Mouse (Mus musculus) forebrain, embryonic 11.5 days (tissue): ENCODE data around the gene Mast4. TPM values are rescaled to one million over a fixed set of nuclear protein-coding genes. Genes with fewer than 3 reads are reported as not detected.

Experiments used
- ATAC-seq: fragments of 200-750 bp; cut with Nextera tagmentation; replicated peaks from 2 replicates; pipeline ENCODE4 v1.8.0; 2017; ENCODE audit warnings: moderate TSS enrichment; ENCODE audit not compliant: low FRiP score
- DNase-seq: peaks from one replicate; pipeline ENCODE4 v3.0.0-alpha.2; 2017; ENCODE audit warnings: low spot score
- H3K27ac ChIP-seq: fragments of 300-500 bp; sonication (generic); 2 replicates; pipeline ENCODE4 v1.5.1; 2014; ENCODE audit warnings: low read depth, low read length
- H3K27me3 ChIP-seq: fragments of 300-500 bp; sonication (generic); 2 replicates; pipeline ENCODE4 v1.6.1; 2014; ENCODE audit warnings: mild to moderate bottlenecking, low read length, mixed read lengths; ENCODE audit not compliant: control insufficient read depth, insufficient read depth
- H3K36me3 ChIP-seq: fragments of 300-500 bp; sonication (generic); 2 replicates; pipeline ENCODE4 v1.6.1; 2014; ENCODE audit warnings: mild to moderate bottlenecking, low read length, moderate library complexity, mixed read lengths; ENCODE audit not compliant: control insufficient read depth, insufficient read depth
- H3K4me1 ChIP-seq: fragments of 300-500 bp; sonication (generic); replicated peaks from 2 replicates; pipeline ENCODE4 v1.6.1; 2014; ENCODE audit warnings: low read length, mixed read lengths; ENCODE audit not compliant: control insufficient read depth, insufficient read depth
- H3K4me2 ChIP-seq: fragments of 300-500 bp; sonication (generic); 2 replicates; pipeline ENCODE4 v1.6.1; 2014; ENCODE audit warnings: low read depth, mild to moderate bottlenecking, low read length, moderate library complexity, mixed read lengths; ENCODE audit not compliant: severe bottlenecking
- H3K4me3 ChIP-seq: fragments of 300-500 bp; sonication (generic); 2 replicates; pipeline ENCODE4 v1.5.1; 2014; ENCODE audit warnings: low read depth, low read length
- H3K9ac ChIP-seq: fragments of 300-500 bp; sonication (generic); 2 replicates; pipeline ENCODE4 v1.6.1; 2014; ENCODE audit warnings: low read length
- H3K9me3 ChIP-seq: fragments of 300-500 bp; sonication (generic); 2 replicates; pipeline ENCODE4 v1.6.1; 2016; ENCODE audit warnings: low read length, mixed read lengths; ENCODE audit not compliant: control insufficient read depth
- WGBS: fragments of 180-500 bp; shearing (Covaris S2); extraction: QIAGEN DNeasy Blood & Tissue Kit; methylation state at CpG from one replicate; pipeline ENCODE4 v1.1.7; 2014; 5-methylcytosine and 5-hydroxymethylcytosine counted together
- polyA plus RNA-seq: library from polyadenylated mRNA; unstranded; fragments of >200 nt; fragmentation: Nextera tagmentation; extraction: Ambion mirVana; gene quantifications from 2 replicates; pipeline ENCODE4 v1.2.1, GENCODE M21; 2014

Mast4 gene
- polyA plus RNA-seq, 1 experiment from 2014 or later = 23.5 TPM

DNA sequence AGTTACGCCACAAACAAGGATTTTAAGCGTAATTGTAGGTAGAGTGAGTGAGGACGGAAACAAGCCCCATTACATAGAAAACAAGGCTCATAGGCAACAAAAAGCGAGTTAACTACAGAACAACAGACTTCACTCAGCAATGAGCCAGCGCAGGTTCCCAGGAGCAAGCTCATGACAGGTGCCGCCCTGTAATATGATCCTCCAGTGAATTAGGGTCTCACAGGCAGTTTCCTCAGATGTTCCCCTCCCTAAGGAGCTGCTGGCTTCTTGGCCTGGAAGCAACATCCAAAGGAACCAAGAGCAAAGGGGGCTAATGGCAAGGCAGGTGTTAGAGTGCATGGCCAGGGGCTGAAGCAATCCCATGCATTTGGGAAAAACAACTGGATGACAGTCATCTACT lies 31.8 kb downstream of the Mast4 start:
- Histone ChIP-seq H3K27me3 (no peaks in the 10 kb centered on the region), H3K4me3 (no peak overlapping the region), H3K4me1 (no peaks in the 10 kb centered on the region), H3K27ac (no peak overlapping the region), H3K36me3 (no peaks in the 10 kb centered on the region), H3K9ac (no peak overlapping the region), H3K9me3 (no peaks in the 10 kb centered on the region), H3K4me2 (no peak overlapping the region)
- ATAC-seq (no peak), DNase-seq (no peak)
- 45% methylated on average over 6 of the region's 6 CpGs for WGBS

GRCm38 (mm10) chr13:103302077-103302476 lies 32.2 kb downstream of the Mast4 start:
- DNase-seq (no peak), ATAC-seq (no peak)
- Histone ChIP-seq H3K4me2 (no peak overlapping the region), H3K9me3 (no peaks in the 10 kb centered on the region), H3K4me3 (no peak overlapping the region), H3K36me3 (no peaks in the 10 kb centered on the region), H3K27ac (no peak overlapping the region), H3K9ac (no peak overlapping the region), H3K4me1 (no peaks in the 10 kb centered on the region), H3K27me3 (no peaks in the 10 kb centered on the region)
- 93% methylated on average over 2 of the region's 2 CpGs for WGBS

- Histone ChIP-seq H3K9ac (no peak overlapping the region), H3K27me3 (no peaks in the 10 kb centered on the region), H3K9me3 (no peaks in the 10 kb centered on the region), H3K4me1 (no peaks in the 10 kb centered on the region), H3K4me3 (no peak overlapping the region), H3K36me3 (no peaks in the 10 kb centered on the region), H3K27ac (no peak overlapping the region), H3K4me2 (no peak overlapping the region)
- 88% methylated on average over 13 of the region's 13 CpGs for WGBS
- ATAC-seq (no peak), DNase-seq (no peak)
These were observed 39.9 kb downstream of the Mast4 start for GRCm38 (mm10) chr13:103294424-103294823.

DNA sequence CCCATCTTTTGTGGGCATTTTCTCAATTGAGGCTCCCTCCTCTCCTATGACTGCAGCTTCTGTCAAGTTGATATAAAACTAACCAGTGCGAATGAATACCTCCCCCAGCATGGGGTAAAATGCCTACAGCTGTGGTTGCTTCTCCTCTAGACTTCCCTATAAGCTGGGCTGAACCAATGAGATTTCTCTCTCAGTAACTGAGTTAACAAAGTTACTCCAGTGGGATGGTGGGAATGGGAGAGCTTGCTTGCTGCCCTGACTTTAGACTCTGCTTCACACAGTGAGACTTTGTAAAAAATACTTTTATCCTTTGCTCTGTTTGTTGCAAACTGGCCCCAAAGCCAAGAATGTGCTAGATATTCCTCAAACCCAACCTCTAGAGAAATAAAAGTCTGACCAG lies 41.2 kb downstream of the Mast4 start:
- Histone ChIP-seq H3K9me3 (no peaks in the 10 kb centered on the region), H3K27me3 (no peaks in the 10 kb centered on the region), H3K4me2 (no peak overlapping the region), H3K9ac (no peak overlapping the region), H3K36me3 (no peaks in the 10 kb centered on the region), H3K27ac (no peak overlapping the region), H3K4me3 (no peak overlapping the region), H3K4me1 (no peaks in the 10 kb centered on the region)
- WGBS = 88% methylated on average over 1 of the region's 1 CpGs
- DNase-seq = no peak
- no peak for ATAC-seq

DNA sequence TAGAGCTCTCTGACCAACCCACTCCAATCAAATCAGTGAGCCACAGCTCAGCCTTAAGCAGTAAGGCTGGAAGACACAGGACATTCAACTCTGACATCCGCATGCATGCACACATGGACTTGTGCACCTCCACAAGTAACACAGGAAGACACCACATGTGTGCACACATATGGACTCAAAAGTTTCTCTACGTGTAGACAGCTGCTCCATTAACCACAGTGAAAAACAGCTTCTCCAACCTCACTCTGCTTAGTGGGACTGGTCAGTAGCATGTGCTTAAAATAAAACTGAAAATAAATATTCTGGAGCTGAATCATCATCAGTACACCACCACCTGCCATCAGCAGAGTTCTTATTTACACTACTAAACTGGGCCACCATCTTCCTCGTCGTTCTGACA lies 43.2 kb downstream of the Mast4 start:
- ATAC-seq (no peak), DNase-seq (no peak)
- no peak overlapping the region for H3K27ac ChIP-seq
- no peaks in the 10 kb centered on the region for H3K4me1 ChIP-seq
- no peaks in the 10 kb centered on the region for H3K9me3 ChIP-seq
- WGBS = 89% methylated on average over 4 of the region's 4 CpGs
- no peak overlapping the region for H3K4me3 ChIP-seq
- no peak overlapping the region for H3K4me2 ChIP-seq
- no peaks in the 10 kb centered on the region for H3K27me3 ChIP-seq
- no peak overlapping the region for H3K9ac ChIP-seq
- no peaks in the 10 kb centered on the region for H3K36me3 ChIP-seq

- H3K27me3 ChIP-seq = no peaks in the 10 kb centered on the region
- 77% methylated on average over 5 of the region's 5 CpGs for WGBS
- no peaks in the 10 kb centered on the region for H3K4me1 ChIP-seq
- H3K36me3 ChIP-seq = no peaks in the 10 kb centered on the region
- H3K9me3 ChIP-seq = no peaks in the 10 kb centered on the region
- DNase-seq (no peak), ATAC-seq (no peak)
- H3K4me2 ChIP-seq = no peak overlapping the region
- no peak overlapping the region for H3K9ac ChIP-seq
- H3K27ac ChIP-seq = no peak overlapping the region
- H3K4me3 ChIP-seq = no peak overlapping the region
These were observed 48.5 kb downstream of the Mast4 start for GRCm38 (mm10) chr13:103285821-103286220.

DNA sequence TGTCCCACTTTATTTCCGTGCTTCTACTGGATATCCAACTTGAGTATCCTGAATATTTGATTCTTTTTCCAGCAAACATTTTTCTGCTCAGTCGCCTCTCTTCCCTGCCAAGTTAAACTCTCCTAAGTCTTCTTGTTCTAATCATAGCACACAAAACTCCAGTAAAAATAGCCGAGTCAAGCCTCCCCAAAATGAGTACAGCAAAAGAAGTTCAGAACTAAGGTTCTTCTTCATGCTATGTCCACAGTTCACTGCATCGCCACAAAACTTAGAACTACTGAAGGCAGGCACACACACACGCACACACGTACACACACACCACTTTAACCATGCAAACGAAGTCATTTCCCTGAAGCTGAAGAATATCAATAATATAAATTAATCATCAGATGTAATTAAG lies 49.3 kb downstream of the Mast4 start:
- H3K9ac ChIP-seq = no peak overlapping the region
- no peaks in the 10 kb centered on the region for H3K9me3 ChIP-seq
- no peaks in the 10 kb centered on the region for H3K27me3 ChIP-seq
- DNase-seq (no peak), ATAC-seq (no peak)
- no peaks in the 10 kb centered on the region for H3K36me3 ChIP-seq
- no peak overlapping the region for H3K27ac ChIP-seq
- H3K4me1 ChIP-seq = no peaks in the 10 kb centered on the region
- 93% methylated on average over 7 of the region's 7 CpGs for WGBS
- no peak overlapping the region for H3K4me2 ChIP-seq
- no peak overlapping the region for H3K4me3 ChIP-seq

DNA sequence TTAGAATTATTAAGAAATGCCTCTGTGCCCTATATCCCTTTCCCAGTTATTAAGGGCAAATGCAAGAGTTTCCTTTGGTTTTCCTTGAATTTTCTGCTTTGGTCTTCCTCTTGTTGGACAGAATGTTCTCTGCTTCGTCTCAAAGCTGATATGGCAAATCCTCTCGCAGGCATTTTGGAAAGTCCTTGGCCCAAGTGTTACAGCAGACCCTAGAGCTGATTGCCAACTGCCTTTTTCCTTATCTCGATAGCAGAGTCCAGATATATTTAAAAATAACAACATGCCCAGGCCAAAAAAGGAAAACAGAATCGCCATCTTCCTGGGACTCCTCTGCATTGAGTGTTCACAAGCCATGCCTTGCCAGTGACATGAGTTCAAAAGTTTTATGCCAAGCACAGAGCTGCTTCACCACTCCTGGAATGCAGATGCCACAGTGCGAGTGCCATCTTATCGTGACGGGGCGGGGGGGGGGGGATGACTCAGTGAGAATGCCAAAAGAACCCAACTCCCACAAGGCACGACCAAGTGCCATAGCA lies 63.4 kb downstream of the Mast4 start:
- Histone ChIP-seq H3K9me3 (no peaks in the 10 kb centered on the region), H3K27me3 (no peaks in the 10 kb centered on the region), H3K4me1 (no peaks in the 10 kb centered on the region), H3K4me2 (no peak overlapping the region), H3K4me3 (no peak overlapping the region), H3K9ac (no peak overlapping the region), H3K27ac (no peak overlapping the region), H3K36me3 (no peaks in the 10 kb centered on the region)
- no peak for ATAC-seq
- no peak for DNase-seq
- 91% methylated on average over 9 of the region's 9 CpGs for WGBS

DNA sequence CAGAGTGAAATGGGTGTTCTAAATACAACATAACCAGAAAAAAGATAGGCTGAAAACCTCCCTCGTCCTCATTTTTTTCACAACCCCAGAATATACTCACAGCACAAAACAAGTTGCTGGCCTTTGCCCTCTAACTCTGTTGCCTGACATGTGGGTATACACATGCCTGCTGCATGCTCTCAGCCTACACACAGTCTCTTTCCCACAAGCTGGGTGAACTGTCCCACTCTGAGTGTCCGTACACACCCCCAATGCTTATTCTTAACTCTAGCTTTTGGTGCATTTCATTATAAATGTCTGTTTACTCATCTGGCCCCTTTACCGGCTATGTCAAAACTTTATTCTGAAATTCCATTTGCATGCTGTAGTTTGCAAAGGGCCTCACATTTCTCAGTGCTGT lies 71.6 kb downstream of the Mast4 start:
- DNase-seq (no peak), ATAC-seq (no peak)
- no peak overlapping the region for H3K4me2 ChIP-seq
- no peak overlapping the region for H3K9ac ChIP-seq
- no peaks in the 10 kb centered on the region for H3K9me3 ChIP-seq
- no peaks in the 10 kb centered on the region for H3K4me1 ChIP-seq
- no peak overlapping the region for H3K4me3 ChIP-seq
- no peaks in the 10 kb centered on the region for H3K36me3 ChIP-seq
- H3K27ac ChIP-seq = no peak overlapping the region
- H3K27me3 ChIP-seq = no peaks in the 10 kb centered on the region
- 88% methylated on average over 3 of the region's 3 CpGs for WGBS
